Mouse (Mus musculus) liver, embryonic 14.5 days (tissue): ENCODE results near the gene Dcaf5.

Source experiments
- CTCF ChIP-seq: IDR thresholded peaks from 2 replicates; pipeline ENCODE4 v1.5.1; 2016; ENCODE audit warnings: antibody characterized with exemption, low read depth, control low read depth
- EP300 ChIP-seq: IDR thresholded peaks from 2 replicates; pipeline ENCODE4 v1.6.1; 2016; ENCODE audit warnings: antibody characterized with exemption, low read depth

GRCm38 (mm10) chr12:80385361-80385760 is 51.0 kb downstream of the Dcaf5 start:
- TF ChIP-seq CTCF = no peak
- TF ChIP-seq EP300 = no peak
